Mouse (Mus musculus): ENCODE results near the gene Cdc6.
A peak's percentile ranks its signal among the peaks of the same experiment; 100 is the strongest.

The Cdc6 gene

DNA sequence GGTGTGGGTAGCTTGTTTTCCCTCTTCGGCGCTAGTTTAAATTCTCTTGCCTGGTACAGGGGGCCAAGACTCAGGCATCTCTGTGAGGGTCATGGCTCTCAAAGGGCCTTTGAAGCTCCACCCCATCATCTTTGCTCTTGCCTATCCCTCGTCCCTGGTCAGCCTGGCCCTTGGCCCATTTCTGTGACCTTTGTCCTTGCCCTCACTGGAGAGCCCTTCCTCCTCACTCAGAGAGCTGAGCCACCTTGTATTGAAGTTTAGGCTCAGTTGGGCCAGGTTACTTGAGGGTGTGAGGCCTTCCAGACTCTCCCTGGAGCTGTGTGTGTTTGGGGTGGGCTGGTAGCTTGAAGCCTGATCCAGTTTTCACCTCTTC is 38.0 kb downstream of the Cdc6 start:
- peak; percentile 70 for DNase-seq

DNA sequence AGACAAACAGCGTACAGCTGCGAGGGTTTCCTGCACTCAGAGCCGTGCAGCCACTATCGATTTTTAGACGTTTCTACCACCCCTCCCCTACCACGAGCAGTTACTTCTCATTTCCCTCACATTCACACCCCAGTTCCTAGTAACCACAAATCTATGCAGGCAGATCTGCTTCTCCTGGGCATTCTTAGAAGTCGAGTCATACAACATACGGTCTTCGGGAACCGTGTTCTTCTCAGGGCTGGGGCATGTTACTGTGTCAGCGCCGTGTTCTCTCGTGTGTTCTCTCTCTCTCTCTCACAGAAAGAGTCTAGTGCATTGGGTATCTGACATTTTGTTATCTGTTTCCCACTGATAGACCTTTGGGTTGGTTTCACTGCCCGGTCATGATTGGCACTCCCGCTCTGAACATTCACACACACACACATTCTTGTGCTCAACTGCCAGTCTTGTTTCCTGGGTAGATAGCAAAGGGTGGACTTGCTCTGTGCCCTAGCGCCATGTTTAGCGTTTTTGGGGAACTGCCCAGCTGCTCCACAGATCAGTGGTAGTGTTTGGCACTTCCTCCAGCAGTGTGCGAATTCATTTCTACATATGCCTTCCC is 40.5 kb downstream of the Cdc6 start:
- no peak for DNase-seq

DNA sequence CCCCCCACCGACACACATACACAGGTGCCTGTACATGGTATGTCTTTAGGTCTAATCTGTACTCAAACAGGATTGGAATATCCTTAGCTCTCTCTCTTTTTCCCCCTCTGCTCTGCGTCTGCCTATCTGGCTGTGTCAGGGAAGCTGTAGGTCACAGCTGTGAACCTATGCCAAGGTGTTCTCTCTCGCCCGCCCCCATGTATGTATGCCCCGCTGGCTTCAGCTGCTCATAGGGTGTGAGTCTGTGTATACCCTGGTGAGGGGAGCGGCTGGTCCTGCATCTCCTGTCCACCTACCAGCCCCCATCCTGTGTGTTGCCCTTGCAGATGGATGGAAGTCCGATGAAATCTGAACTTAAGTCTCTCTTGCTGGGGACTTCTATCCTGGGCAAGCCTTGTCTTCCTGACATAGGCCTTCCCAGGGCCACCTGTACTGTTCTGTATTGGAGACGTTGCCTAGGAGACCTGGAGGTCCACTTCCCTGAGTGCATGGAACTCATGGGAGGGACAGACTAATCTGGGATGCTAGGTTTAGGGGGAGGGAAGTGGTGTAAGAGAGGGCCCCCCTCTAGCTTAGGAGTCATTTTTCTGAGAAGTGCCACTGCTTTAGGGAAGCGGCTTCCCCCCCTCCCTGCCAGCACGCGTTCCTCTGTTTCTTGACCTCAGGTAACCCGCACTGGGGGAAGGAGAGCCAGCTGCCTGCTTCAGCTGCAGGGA is 41.8 kb downstream of the Cdc6 start:
- DNase-seq = no peak

DNA sequence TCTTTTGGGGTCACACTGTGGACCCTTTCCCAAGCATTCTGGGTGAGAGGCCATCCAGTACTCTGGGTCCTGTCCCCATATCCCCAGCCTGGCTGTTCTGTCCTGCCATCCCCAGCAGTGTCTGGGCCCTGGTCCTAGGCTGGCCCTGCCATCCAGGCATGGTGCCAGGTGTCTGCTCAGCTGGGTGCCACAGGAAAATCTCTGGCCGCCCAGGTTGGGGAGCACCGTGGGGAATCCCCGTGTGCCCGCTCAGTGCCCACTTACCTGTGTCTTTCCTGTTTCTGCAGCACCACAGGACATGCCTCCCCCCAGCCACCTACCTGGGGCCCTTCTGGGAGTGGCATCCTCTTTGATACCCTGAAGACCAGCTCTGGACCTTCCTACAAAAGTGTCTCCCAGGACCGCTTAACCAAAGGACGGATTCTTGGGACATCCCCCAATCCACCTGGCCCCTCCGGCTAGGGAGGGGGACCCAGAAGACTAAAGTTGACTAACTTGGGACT is 42.4 kb downstream of the Cdc6 start:
- DNase-seq = no peak

DNA sequence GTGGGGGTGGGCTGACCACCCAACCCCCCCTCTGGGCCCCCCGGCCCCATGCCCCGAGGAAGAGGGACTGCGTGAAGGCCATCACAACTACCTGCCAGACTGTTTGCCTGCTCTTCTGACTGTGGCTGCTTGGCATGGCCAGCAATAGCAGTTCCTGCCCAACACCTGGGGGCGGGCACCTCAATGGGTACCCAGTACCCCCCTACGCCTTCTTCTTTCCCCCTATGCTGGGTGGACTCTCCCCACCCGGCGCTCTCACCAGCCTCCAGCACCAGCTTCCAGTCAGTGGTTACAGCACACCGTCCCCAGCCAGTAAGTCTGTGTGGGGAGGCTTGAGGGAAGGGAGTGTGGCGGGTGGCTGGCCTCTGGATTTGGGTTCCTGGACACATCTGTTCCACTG is 42.9 kb downstream of the Cdc6 start:
- no peak for DNase-seq

DNA sequence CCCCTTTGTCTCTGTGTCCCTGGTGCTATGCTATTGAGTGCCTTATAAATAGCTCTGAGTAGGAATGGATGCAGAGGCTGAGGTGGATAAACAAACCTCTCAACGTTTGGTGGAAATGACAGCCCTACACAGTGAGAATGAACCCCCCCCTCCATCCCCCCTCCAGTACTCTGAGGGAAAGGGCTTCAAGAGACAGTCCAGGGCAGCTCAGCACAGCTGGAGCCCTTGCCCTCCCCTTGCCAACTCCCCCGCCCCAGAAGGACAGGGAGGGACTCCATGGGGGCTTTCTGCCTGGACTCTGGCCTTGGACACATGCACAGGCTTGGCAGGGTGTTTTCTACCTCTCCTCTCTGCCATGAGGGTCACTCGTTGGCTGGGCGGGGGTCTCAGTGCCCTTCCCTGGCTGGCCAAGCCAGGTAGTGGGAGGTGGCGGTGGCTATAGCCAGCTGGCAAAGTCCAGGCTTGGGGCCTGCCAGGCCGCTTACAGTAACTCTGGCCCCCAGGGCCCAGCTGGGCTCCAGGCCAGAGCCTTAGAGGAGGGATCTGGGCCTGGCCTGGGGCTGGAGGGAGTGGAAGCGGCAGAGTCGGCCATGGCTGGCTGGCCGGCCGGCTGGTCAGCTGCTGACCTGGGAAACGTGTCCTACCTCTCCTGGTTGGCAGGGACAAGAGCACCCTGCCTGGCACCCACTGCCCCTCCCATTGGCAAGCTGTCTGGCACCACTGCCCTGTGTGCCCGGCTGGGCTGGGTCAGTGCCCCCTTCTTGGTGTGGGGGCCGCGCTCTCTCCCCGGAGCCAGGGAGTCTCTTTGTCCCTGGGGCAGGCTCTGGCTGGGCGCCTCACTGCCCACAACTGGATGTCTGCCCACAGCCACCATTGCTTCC is 43.7 kb downstream of the Cdc6 start:
- DNase-seq = peak; percentile 84

DNA sequence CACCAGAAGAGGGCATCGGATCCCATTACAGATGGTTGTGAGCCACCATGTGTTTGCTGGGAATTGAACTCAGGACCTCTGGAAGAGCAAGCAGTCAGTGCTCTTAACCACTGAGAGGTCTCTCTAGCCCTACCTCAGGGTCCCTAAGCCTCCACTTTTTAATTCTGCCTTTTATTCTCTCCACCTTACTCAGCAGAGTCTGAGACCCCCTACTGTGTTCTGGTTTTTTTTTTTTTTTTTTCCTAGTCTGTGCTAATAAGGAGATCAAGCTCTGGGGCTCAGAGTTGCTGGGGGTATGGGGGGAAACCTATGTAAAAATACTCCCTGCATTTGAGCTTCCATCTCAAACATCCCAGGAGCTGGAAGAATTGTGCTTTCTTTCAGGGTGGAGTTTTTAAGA is 44.5 kb downstream of the Cdc6 start:
- no peak for DNase-seq

DNA sequence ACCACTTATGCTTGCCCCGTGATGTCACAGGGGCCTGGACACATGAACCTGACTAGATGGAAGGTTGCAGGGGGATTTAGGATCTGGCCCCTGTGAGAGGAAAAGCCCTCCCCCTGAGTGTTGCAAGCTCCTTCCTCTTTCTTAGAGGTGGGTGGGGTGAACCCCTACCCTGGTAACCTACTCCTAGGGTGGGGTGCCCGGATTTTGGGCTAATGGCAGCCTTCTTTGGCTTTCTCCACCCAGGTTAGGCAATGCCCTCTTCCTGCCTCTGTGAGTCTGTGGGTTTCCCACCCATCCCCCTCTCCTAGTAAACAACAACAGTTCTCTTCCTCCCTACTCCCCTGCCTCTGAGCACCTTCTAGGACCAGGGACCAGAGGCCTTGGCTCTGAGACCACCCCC is 45.1 kb downstream of the Cdc6 start:
- DNase-seq = peak; percentile 72

DNA sequence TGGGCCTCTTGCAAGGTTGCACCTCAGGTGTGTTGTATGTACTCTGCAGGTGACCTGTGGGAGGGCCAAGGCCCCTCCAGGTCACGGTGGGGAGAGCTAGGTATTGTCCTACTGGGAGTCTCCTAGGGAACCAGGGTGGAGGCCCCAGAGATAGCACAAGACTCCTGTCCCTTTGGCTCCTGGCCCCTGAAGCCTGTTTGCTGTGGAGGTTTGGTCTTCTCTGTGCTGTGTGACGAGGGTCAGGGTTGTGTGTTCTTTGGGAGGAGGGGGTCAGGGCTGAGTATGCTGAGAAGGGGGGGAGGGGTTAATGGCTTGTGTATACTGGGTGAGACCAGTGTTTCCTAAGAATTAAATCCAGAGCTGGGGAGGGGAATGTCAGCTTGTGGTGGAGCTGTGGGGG is 45.8 kb downstream of the Cdc6 start:
- DNase-seq = no peak

DNA sequence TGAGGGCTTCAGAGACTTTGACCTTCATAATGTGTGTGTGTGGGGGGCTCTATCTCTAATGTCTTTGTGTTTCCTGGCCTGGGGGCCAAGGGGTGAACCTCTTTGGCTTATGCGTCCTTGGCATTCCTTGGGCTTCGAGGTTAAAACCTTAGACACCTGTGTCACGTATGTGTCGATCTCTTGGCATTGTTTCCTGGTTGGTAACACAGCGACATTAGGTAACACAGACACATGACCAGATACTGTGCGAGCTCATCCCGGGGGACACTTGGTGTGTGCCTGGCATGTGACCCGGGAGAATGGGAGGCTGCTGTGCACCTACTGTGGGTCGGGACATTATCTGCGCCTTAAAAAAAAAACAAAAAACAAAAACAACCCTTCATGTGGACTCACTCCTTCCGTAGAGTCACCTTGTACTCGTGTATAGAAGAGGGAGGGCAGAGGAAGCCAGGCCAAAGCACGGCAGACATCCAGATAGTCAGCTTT is 46.3 kb downstream of the Cdc6 start:
- no peak for DNase-seq

DNA sequence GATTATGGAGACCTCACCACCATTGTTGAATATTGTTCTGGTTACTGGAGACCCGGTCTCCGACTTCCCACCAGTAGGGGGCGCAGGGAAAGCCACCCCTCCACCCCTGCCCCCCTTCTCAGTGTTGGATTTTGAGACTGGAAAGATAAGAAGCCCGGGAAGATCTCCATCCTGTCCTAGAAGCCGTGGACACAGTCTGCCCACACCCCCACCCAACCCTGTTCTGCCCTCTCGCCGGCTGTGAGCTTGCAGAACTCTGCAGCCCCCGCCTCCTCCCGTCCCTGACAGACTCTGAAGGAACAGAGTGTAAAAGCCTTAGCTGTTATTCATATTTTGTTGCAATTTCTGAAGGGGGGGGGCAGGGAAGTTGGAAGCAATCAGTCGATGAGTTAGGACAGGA is 46.8 kb downstream of the Cdc6 start:
- peak; percentile 92 for DNase-seq

DNA sequence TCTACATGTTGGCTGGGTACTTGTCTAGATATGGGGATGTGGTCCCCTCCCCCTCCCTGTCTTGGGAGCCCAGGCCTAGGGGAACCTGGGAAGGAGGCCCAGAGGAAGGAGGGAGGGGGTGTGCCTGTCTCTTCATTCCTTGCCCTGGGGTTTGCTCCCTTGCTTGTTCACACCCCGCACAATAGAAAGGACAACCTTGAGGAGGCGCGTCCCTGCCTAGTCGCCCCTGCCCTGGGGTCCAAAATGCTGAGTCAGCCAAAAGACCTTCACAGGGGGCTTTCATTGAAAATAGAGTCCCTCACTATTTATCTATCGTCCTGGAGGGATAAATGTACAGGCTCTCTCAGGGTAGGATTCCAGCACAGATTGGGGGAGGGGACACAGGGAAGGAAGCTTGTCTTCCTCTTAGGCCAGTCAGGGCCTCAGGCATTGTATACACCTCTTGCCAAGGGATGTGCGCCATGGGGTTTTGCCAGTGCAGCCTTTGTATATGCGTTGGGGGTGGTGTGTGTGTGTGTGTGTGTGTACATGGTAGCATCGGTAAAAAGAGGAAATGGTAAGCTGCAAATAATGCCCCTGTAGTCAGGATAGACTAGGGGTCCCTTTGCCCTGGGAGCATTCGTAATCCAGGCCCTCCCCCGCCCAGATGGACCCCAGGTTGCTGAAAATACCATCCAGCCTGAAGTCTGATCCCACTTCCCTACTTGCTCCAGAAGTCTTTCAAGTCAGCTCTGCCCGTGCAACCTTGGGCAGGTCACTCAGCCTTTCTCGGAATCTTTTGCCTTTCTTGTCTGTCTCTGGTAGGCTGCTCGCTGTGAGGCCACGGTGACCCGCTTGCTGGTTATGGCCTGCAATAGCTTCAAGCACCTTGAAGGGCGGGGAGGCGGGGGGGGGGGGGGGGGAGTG is 47.5 kb downstream of the Cdc6 start:
- DNase-seq = peak; percentile 78

DNA sequence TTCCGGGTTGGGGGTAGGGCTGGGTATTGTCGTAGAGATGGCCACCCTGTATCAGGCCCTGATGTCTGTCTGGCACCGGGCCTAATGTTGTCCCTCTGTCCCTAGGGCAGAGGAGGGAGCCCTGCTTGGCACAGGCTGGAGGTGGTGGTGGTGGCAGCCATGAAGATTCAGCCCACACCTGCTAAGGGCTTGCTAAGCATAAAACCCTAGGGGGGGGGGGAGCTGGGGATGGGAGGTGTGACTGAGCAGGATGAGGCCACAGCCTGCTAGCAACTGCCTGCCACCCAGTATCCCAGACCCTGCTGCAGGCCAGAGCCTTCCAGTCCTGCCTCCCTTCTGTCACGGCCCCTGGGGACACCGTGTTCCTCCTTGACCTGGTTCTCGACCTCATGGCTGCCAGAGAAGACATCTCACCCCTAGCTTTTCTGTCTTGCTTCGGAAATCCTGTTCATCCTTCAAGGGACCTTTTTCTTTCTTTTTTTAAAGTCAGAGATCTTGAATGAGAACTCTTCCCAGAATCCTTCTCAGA is 48.2 kb downstream of the Cdc6 start:
- DNase-seq = no peak

DNA sequence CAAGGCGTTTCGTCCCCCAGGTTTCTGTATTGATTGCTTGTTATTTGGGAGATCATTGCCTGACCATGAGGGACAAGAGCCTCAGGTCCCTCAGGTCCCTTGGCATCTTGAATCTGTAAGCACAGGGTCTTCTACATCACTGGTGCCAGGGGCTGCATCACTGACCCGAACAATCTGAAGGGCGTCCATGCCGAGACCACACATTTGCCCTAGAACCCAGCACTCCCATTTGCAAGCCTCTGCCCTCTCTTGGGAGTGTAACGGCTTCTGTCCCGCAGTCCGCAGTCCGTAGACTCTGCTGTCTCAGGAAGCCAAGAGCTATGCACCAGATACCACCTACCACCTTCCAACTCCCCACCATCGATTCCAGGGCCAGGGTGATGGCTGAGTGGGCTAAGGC is 48.7 kb downstream of the Cdc6 start:
- DNase-seq = no peak

DNA sequence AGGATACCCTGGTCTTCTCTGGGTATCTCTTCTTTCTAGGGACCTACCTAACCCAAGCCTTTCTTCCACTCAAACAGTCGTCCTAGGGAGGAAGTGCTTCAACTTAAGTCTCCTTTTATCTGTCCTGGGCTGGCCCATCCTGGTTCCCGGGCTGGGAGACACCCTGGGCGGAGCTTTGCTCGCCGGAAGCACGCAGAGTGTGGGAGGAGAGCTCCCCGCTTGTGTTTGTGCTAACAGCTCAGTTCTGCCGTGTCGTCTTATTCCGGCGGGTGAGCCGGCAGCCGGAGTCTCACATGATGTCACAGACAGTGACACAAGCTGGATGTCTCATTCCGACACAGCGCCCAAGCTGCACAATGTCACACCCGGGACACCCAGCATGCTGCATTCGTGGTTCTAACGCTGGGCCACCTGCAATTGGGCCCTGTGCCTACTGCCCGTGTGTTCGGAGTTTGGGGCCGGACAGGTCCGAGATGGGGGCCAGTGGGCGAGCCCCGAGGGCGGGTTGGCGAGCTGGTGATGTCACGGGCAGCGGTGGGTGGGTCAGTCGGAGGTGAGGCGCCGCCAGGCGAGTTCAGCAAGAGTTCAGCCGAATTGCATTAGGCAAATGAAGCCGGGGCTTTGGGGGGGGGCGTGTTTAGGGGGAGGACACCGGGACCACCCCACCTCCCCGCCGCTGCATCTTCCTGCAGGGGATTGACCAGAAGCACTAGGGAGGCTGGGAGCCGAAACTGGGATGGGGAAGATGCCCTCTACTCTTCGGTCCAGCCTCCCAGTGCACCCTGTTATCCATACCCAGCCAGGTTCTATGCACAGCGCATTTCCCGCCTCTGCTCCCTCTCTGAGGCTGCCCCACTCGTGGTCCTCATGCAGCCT is 52.1 kb downstream of the Cdc6 start:
- peak; percentile 95 for DNase-seq

DNA sequence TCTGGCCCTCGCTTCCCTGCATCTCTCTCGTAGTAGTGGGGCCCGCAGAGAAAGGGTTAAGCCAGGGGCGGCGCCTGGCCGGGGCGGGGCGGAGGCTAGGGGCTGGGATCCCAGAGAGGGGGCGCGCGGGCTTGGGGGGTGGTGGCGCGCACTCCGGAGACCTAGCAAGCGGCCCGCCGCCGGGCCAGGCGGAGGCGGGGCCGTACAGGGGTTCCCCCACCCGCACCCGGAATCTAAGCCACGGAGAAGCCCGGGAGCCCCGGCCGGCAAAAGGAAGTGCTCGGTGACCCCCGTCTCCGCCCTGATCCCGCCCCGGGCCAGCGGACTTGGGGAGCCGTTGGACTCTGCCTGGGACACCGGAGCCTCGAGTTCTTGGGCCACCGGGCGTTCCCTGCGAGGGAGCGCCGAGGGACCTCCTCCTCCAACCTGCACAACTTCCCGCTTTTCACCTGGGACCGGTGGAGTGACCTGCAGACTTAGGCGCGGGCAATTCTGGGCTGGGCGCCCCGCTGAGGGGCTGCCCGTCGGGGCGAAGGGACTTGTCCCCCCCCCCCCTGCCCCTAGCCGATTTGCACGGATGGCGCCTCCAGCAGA is 52.8 kb downstream of the Cdc6 start:
- peak; percentile 90 for DNase-seq

DNA sequence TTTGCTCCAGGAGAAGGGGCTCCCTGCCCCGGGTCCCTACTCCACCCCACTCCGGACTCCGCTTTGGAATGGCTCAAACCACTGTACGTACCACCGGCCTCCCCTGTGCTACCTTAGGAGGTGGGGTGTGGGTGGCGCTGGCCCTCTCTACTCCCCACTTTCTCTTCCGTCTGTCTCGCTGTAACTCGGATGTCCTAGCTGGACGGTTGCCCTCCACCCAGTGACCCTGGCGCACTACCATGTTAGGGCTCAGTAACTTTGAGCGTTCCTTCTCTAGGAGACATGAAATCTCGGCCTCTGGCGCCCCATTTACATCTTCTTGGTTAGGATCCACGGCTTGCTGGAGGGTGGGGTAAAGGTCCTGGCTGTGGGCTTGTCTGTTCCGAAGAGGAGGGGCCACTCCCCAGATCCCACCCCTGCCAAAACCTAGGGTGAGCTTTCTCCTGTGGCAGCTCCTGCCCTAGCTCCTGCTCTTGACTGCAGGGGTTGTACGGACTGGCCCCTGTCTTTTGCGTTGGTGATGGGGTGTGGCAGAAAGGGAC is 53.5 kb downstream of the Cdc6 start:
- peak; percentile 62 for DNase-seq

DNA sequence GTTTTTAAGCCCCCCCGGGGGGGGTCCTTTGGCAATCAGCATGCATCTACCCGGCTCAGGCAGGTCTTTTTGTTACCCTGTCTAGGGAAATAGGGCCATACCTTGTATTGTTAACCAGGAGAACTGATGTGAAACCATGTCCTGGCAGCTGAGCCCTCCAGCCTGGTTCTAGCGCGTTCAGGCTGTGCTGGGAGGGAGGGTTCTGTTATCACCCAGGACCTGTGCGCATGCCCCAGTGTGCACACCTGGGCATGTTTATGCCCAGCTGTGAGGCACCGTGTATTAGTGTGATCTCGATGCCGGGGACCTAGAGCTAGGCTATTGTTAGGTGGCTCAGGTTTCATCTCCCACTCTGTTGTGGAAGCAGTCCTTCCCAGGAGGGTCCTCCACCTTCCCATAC is 54.2 kb downstream of the Cdc6 start:
- DNase-seq = no peak

DNA sequence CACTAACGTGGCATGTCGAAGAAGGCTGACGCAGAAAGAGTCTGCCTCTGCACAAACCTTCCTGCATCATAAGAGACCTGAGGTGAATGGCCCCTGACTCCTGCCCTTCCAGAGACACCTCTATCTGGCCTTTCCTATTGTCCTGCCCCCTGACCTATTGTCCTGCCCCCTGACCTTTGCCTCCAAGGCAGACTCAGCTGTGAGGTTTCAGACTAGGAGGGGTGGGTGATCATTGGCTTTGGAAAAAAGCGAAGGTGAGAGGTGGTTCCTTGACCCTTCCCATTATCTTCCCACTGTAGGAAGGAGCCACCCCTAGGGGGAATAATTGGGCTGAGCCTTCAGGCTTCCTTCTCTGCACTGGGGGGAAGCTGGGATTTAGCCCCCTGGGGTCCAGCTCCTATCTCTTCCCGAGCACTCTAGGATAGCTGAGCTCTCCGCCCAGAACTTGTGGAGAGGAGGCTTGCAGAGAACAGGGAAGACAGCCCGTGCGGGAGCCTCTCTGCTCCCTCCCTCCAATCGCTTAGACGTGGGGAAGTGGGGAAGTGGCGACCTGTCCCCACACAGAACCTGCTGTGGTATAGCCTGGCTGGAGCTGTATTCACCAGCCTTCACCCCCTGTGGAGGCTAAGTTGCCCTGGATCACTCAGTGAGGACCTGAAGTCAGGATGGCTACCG is 55.0 kb downstream of the Cdc6 start:
- no peak for DNase-seq
